Mouse (Mus musculus) WW6 (cell line): ENCODE results near the gene Kctd18.
"Not testable (repeated sequence)": the region's sequence is repeated elsewhere in the genome, so short reads cannot be mapped to it uniquely, and the experiment has no call there.

Experiments used
- DNase-seq: peaks from one replicate; pipeline ENCODE4 v3.0.0-alpha.2; 2013; ENCODE audit warnings: low read depth, low spot score

Gene Kctd18

DNA sequence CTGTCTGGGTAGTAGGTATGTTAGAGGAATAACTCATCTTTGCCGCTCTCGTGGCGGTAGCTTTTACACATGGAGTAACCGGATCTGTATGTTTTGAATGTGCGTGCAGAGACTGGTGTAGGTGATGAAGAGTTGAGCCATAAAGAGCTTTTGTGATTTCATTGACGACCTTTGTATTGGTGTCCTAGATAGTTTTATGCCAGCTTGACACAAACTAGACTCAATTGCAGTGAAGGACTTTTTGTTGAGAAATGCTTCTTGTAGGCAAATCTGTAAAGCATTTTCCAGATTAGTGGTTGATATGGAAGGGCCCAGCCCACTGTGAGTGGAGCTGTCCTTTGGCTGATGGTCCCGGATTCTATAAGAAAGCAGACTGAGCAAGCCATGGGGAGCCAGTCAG, at the start of gene Kctd18:
TSS of gene Kctd18 (minus strand) at position 101 of the 400 bp plus-strand sequence.
- no peak for DNase-seq

- DNase-seq: no peak
These were observed 46.9 kb upstream of the Kctd18 start for GRCm38 (mm10) chr1:58065606-58066005.

GRCm38 (mm10) chr1:58065151-58065550, 46.4 kb upstream of the Kctd18 start:
- DNase-seq: no peak

GRCm38 (mm10) chr1:58062131-58062530, 43.4 kb upstream of the Kctd18 start:
- DNase-seq: no peak

DNA sequence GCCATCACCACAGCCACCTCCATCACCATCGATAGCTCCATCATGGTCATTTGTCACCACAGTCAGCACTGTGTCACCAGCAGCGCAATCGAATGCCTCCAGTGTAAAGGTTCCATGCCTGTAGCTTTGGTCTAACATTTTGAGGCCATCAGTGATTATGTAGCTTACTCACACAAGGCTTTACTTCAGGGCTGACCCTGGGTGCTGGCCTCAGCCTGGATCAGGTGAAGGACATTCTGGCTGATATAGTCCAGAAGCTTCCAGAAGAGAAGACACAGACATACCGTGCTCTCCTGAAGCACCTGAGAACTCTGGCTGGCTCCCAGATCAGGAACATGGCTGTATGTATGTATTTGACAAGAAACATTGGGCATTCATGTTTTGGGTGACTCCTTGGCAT, 40.1 kb upstream of the Kctd18 start:
- no peak for DNase-seq

- no peak for DNase-seq
These were observed 38.2 kb upstream of the Kctd18 start for GRCm38 (mm10) chr1:58056939-58057338.

DNA sequence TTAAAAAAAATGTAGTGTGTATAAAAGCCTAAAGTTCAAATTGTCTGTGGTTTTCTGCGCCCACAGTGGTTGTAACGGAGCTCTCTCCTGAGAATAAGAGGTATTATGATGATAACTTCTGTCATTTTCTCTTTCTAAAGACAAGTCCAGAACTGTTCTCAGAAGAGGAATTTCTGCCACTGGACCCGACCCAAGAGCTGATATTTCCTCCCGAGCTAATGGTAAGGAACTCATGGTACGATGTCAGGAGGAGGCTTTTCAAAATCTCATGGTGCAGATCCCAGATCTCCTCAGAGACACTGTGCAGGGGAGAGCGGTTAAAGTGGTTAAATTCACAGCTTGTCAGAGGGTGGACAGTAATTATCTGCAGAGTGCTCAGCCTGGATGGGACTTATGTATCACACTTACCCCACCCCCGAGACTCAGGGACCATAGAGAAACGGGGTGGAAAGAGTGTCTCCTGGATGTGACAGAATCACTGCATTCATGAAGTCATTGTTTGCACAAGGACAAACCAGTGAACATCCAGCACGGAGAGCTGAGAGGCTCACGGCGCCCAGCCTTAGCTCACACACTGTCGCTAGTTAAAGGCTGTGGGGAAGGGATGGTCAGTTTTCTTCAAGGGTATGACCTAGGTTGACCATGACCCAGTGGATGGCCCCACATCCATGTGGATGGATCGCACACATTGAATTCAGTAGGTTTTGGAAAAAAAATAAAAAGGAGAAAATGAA, 37.5 kb upstream of the Kctd18 start:
- no peak for DNase-seq

- no peak for DNase-seq
These were observed 36.8 kb upstream of the Kctd18 start for GRCm38 (mm10) chr1:58055598-58055997.

- no peak for DNase-seq
These were observed 30.4 kb upstream of the Kctd18 start for GRCm38 (mm10) chr1:58049126-58049525.

DNA sequence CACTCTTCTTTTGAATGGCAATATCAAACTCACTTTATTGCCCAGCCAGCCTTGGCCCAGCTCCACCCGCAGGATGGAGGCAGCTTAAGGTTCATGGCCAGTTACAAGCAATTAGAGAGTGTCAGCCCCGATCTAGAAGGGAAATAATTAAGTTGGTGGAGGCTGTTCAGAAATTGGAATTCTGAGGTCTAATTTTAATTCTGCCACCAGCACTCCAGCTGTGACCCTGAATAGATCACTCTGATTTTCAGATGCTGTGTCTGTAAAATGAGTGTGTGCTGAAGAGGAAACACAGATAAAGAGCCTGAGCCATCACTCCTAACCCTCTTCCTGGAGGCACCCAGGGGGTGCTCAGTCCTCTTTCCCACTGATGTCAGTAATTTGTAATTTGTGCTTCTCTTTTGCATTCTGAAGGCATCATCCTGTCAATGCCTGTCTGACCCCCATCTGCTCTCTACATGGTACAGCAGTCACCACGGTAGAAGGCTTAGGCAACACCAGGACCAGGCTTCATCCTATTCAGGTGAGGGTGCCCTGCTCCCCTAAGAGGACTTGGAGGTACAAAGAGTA, 28.1 kb upstream of the Kctd18 start:
- DNase-seq: no peak

DNA sequence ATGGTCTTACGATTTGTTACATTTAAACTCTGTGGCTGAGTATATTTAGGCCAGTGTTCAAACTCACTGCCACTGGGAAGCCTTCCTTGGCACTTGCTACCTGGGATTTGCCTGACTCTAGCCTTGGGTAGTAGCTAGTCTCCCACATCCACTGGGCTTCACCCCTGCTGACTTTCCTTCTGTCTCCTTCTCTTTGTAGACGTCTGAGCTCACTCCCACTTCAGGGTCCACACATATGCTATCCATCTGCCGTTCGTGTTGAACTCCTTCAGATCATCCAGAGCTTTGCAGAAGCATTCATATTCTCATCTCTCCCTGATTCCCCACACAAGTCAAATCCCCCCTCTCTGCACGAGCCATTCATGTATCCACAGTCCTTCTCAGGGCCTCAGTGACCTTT, 26.8 kb upstream of the Kctd18 start:
- no peak for DNase-seq

GRCm38 (mm10) chr1:58045076-58045475, 26.3 kb upstream of the Kctd18 start:
- DNase-seq: no peak

- not testable (repeated sequence) for DNase-seq
These were observed 18.6 kb upstream of the Kctd18 start for GRCm38 (mm10) chr1:58037306-58037705.

DNA sequence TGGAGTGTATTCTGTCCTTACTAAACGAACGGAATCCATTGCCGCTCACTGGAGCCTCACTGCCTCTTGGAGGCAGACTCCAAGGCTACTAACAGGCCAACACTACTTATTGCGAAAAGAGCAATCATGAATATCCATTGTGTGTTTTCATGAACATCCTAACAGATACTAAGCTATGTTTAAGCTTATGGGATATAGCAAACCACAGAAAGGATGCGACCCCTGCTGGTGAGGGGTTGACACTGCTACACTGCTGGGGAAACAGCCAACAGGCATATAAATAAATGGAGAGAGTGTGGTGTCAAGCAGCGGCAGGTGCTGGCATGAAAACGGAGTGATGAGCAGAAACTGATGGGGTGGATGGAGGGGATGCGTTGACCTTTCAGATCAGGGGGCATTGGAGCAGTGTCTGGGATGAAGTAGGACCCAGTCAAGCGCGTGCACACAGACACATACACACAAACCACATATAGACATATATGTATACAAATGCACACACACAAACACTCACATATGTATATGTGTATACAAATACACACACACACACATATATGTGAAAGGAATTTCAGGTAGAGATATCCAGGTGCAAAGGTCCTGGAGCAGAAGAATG, 12.5 kb upstream of the Kctd18 start:
- peak; percentile 42 for DNase-seq

GRCm38 (mm10) chr1:58030156-58030871, 11.6 kb upstream of the Kctd18 start:
- DNase-seq: no peak

DNA sequence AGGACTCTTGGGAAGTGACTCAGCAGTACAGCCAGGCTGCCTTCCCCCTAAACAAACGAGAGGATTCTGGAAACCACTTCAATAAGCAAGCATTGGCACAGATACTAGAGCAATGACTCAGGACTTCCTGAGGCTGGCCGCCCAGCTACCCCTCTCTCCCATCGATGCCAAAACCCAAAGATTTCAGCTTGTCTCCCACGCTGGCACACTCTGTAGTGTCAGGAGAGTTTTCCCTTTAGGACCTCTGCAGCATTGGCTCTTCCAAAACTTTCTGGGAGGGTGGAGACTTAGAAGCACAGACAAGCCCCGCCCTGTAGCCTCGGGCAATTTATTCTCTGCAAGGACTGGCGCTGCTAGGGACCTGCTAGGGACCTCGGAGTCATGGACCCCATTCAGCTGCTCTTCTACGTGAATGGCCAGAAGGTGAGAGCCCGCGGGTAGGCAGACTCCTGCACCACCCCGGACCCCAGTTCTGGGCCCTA, 10.9 kb upstream of the Kctd18 start, which contains the start of gene Aox1:
TSS of gene Aox1 (plus strand) at position 296 of the 482 bp plus-strand sequence.
- DNase-seq: peak; percentile 73

GRCm38 (mm10) chr1:58027707-58028106, 9.0 kb upstream of the Kctd18 start:
- no peak for DNase-seq

GRCm38 (mm10) chr1:58006388-58006787, 12.4 kb downstream of the Kctd18 start:
- DNase-seq: not testable (repeated sequence)

DNA sequence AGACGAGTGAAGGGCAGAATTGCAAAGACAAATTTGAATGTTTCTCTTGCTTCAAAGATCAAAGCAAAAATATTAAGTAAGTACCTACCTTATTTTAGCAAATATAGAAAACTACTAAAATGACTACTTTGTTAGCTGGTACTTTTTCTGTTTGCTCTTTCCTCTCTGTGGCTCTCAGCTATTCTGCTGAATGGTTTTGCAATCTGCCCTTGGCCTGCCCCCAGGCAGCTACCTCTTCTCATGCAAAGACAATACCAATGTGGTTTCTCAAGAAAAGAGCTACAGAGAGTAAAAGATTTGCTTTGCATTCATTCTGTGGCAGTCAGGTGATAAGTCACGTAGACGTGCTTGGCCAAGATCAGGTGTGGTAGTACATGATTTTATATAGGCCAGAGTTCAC, 20.6 kb downstream of the Kctd18 start:
- DNase-seq: no peak

DNA sequence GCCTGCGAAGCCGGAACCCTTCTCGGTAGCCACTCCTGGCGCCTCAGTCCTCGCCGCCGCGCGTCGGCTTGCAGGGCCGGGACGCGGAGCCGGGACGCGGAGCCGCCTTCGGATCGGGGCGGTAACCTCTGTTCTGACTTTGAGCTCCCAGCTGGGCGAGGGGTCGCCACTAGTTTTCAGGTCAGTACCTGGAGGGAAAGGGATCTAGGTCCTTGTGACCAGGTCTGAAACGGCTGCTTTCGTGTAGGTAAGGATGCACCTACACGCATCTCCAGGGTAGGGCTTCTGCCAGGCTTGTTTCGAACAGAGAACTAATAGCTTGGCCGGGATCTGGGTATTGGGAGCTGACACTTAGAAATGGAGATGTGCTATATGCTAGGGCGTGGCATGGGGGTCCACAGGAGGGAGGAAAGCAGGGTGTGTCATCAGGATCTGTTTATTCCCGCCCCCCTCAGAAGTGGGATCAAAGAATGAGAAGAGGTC, 22.6 kb downstream of the Kctd18 start:
- peak; percentile 36 for DNase-seq

DNA sequence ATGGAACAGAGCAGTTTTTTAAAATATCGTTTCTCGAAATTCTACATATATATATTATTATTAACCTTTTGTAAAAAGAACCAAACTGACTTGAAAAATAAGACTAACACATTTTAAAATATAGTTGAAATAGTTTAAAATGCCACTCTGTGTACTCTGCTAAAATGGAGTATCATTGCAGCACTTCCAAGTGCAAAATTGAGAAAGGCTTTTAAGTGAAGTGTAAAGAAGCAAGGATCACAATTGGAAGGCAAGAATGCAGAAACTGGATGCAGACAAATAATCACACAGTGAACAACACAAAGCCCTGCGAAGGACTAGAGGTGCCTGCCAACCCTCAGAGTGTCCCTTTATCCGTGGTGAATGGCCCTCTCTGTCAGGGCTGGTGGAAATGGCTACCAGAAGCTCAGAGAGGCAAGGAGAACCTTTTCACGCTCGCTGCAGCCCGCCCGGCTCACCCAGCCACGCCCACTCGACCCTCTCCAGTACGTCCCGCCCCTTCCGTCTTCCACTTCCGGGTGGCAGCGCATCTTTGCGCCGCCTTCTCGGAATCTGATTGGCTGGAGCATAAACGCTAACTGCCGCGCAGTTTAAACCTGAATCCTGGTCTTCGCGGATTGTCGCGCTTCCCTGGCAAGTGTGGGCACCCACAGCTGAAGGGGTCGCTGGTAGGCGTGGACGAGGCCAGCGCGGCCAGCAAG, 23.2 kb downstream of the Kctd18 start, which contains the start of gene Sgo2a:
TSS of gene Sgo2a (plus strand) at position 540 of the 701 bp plus-strand sequence.
- peak; percentile 83 for DNase-seq
